Mouse (Mus musculus): ENCODE measurements around the gene Olfr821. TPM values are rescaled to one million over a fixed set of nuclear protein-coding genes. Genes with fewer than 3 reads are reported as not detected.

Olfr821 gene
- polyA plus RNA-seq, 1 experiment from 2014 or later: not detected

Other genes with a start within 250 kb of the Olfr821 start
- not detected in 2 replicates for gene Olfr810, start 235.4 kb upstream of the Olfr821 start, polyA plus RNA-seq (2015; fragmentation: Nextera tagmentation; extraction: Ambion mirVana)
- gene Olfr811, start 226.0 kb upstream of the Olfr821 start, polyA plus RNA-seq (2015; fragmentation: Nextera tagmentation; extraction: Ambion mirVana): not detected in 2 replicates
- gene Olfr812, start 184.3 kb upstream of the Olfr821 start, polyA plus RNA-seq (2015; fragmentation: Nextera tagmentation; extraction: Ambion mirVana): not detected in 2 replicates
- not detected in 2 replicates for gene Olfr813, start 175.0 kb upstream of the Olfr821 start, polyA plus RNA-seq (2015; fragmentation: Nextera tagmentation; extraction: Ambion mirVana)
- gene Olfr814, start 150.5 kb upstream of the Olfr821 start, polyA plus RNA-seq (2015; fragmentation: Nextera tagmentation; extraction: Ambion mirVana): not detected in 2 replicates
- not detected in 2 replicates for gene Olfr815, start 124.5 kb upstream of the Olfr821 start, polyA plus RNA-seq (2015; fragmentation: Nextera tagmentation; extraction: Ambion mirVana)
- not detected in 2 replicates for gene Olfr816, start 114.8 kb upstream of the Olfr821 start, polyA plus RNA-seq (2015; fragmentation: Nextera tagmentation; extraction: Ambion mirVana)
- gene Olfr818, start 81.2 kb upstream of the Olfr821 start, polyA plus RNA-seq (2015; fragmentation: Nextera tagmentation; extraction: Ambion mirVana): not detected in 2 replicates
- not detected in 2 replicates for gene Olfr819, start 63.1 kb upstream of the Olfr821 start, polyA plus RNA-seq (2015; fragmentation: Nextera tagmentation; extraction: Ambion mirVana)
- gene Olfr247, start 54.2 kb upstream of the Olfr821 start, polyA plus RNA-seq (2015; fragmentation: Nextera tagmentation; extraction: Ambion mirVana): not detected in 2 replicates
- gene Gm10310, start 45.3 kb upstream of the Olfr821 start, polyA plus RNA-seq (2015; fragmentation: Nextera tagmentation; extraction: Ambion mirVana): not detected in 2 replicates
- gene Olfr820, start 17.7 kb upstream of the Olfr821 start, polyA plus RNA-seq (2015; fragmentation: Nextera tagmentation; extraction: Ambion mirVana): not detected in 2 replicates
- gene Olfr822, start 40.9 kb downstream of the Olfr821 start, polyA plus RNA-seq (2015; fragmentation: Nextera tagmentation; extraction: Ambion mirVana): not detected in 2 replicates
- not detected in 2 replicates for gene Olfr823, start 85.0 kb downstream of the Olfr821 start, polyA plus RNA-seq (2015; fragmentation: Nextera tagmentation; extraction: Ambion mirVana)
- not detected in 2 replicates for gene Olfr824, start 99.7 kb downstream of the Olfr821 start, polyA plus RNA-seq (2015; fragmentation: Nextera tagmentation; extraction: Ambion mirVana)
- not detected in 2 replicates for gene Olfr825, start 136.4 kb downstream of the Olfr821 start, polyA plus RNA-seq (2015; fragmentation: Nextera tagmentation; extraction: Ambion mirVana)
- gene Olfr826, start 153.8 kb downstream of the Olfr821 start, polyA plus RNA-seq (2015; fragmentation: Nextera tagmentation; extraction: Ambion mirVana): not detected in 2 replicates
- not detected in 2 replicates for gene Olfr827, start 184.1 kb downstream of the Olfr821 start, polyA plus RNA-seq (2015; fragmentation: Nextera tagmentation; extraction: Ambion mirVana)
- not detected in 2 replicates for gene Neurod4, start 249.9 kb downstream of the Olfr821 start, polyA plus RNA-seq (2015; fragmentation: Nextera tagmentation; extraction: Ambion mirVana)